Mouse (Mus musculus) urinary bladder, adult 18-20 months (tissue): ENCODE results near the gene Aldh8a1.
A peak's percentile ranks its signal among the peaks of the same experiment; 100 is the strongest.

Experiments
- DNase-seq, 2 experiments: peaks; one replicate each; pipeline ENCODE4 v3.0.0; 2022; ENCODE audit warnings: low spot score in 2 of 2, mixed read lengths in 2 of 2

Aldh8a1 gene

DNA sequence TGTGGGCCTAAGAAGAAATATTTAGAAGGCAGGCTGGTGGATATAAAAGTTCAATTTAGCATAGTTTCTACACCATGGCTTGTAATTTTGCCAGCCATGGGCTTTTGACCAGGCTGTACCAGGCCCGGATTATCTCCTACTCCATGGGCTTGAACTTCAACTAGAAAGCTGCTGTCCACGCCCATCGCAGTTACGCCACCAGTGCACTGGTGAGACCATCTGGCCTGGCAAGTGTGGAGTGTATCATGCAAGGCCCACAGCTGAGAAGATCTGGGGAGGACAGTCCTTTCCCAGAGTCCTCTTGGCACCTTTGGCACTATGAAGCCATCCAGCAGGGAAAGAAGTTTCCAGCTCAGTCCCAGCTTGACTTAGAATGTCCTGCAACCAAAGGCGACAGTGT, 39.1 kb downstream of the Aldh8a1 start:
- DNase-seq: no peak

DNA sequence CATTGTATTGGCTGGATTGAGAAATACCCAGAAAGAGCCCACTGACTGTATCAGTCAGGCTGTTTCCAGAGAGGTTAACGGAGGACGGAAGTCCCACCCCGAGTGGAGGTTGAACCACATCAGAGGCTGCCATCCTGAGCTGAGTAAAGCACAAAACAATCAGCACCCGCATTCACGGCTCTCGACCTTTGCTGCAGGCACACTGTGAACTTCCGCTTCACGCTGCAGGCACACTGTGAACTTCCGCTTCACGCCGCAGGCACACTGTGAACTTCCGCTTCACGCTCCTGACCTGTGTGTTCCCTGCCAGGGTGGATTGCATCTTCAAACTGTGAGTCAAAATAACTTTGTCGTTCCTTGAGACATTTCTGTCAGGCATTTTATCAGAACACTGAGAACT, 42.1 kb downstream of the Aldh8a1 start:
- DNase-seq: no peak

DNA sequence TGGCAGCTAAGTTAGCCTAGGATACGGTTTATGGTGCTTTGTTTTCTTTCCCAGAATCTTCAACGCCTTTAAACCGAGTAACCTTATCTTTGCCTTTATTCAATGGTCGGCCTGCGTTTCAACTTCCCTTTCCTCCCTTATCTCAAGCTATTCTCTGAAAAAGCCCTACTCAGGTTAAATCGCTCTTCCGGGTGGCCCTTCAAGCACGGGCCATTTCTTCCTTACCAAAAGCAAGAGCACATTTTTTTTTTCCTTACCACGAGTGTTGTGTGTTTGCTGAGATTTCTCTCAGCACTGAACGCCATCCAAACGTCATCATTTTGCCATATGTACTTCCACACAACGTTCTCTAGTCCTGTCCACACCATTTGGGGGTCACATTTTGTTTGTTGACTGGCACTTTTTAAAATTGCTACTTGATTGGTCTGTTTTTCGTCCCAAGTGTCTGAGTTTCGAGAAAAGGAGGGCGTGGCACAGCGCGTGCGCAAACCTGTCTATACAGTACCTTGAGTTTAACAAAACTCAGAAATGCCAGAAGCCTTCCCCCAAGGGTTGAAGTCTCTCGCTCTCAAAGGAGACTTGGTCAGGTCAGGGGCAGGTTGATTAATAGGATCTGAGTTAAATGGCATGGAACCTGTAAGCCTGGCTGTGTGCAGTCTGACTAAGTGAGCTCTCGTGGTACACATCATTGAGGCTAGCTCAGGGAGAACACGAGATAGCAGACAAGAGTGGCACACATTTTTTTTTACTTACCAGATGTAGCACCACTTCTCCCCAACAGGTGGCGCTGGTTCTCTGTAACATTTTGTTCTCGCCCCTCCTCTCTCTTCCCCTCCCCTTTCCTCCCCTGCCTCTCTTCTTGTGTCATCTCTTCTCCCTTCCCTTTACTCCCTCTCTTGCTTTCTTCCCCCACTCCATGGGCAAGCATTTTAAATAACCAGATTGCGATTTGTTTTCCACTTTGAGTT, 43.6 kb downstream of the Aldh8a1 start:
- peak in 1 of 2 experiments; percentile 12 for DNase-seq

DNA sequence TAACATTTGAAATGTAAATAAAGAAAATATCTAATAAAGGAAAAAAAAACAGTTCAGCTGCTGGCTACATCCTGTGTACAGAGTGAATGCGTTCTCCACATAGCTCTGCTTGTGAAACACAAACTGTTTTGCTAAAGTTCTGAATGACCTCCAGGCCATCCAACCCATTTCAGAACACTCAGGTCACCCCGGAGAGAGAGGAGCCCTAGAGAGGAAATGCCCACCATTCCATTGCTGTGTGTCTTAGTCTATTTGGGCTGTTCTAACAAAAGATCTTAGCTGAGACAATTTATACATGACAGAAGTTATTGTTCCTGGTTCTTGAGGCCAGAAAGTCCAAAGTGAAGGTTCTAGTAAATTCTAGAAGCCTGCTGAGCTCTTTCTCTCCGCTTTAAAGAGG, 49.4 kb downstream of the Aldh8a1 start:
- no peak for DNase-seq

DNA sequence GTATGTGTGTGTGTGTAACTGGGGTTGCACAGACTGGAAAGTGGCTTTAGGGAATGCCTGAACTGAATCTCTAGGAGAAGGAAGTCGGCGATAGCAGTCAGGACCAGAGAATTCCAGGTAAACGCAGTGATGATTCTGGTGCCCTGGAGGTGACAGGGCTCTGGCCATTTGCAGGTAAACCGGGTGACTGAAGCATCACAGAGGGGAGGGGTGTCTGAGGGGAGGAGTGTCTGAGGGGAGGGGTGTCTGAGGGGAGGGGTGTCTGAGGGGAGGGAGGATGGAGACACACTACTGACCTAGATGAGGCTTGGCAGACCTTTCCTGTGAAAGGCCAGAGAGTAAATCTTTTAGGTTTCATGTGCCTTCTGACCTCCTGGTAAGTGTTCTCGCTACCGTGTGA, 50.9 kb downstream of the Aldh8a1 start:
- no peak for DNase-seq

DNA sequence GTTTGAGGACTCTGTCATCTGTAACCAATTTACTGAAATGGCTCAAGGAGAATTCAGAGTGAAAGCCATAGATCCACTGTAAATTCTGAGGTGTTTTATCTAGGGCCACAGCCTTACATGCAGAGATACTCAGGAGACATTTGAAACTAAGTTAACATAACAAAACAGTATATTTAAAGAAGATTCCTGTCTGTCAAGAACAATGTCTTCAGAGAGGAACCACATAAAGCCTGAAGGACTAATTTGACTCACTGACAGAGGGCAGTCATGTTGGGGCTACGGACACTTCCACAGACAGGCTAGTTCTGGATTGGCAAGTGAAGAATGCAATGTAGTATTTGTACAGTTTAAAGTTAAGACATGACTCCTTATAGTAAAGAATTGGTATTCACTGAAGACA, 62.2 kb downstream of the Aldh8a1 start:
- no peak for DNase-seq

DNA sequence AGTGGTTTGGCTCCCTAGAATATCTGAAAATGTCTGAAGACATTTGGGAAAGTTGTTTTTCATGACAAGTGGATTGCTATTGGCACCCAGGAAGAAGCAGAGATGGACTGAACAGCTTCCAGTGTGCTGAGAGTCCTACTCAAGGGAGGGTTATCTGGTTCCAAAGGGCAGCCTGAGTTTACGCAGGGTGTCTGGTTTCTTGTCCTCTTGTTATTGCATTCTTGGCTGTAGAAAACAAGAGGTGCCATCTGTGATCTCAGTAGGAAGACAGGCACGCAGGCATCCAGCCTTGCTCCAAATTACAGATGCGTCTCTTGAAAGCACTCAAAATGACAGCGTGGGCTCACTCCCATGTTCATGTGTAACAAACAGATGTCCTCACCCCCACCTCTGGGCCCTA, 63.9 kb downstream of the Aldh8a1 start:
- no peak for DNase-seq

DNA sequence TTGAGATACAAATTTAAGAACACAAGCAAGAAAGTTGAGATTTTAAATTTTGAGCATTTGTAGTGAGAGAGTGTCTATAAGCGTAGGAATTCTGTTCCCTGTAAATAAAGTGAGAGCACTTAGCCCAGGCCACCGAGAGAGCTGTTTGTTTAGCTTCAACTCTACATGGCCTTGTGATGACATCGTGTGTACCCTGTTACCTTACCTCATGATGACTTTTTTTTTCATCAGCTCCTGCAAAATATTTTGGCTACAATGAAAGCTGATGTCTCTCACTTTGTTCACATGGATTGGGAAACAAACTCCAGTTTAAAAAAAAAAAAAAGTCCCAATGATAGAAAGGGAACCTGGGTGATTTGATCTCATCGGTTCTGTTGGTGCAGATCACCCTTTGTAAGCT, 64.6 kb downstream of the Aldh8a1 start:
- DNase-seq: no peak

DNA sequence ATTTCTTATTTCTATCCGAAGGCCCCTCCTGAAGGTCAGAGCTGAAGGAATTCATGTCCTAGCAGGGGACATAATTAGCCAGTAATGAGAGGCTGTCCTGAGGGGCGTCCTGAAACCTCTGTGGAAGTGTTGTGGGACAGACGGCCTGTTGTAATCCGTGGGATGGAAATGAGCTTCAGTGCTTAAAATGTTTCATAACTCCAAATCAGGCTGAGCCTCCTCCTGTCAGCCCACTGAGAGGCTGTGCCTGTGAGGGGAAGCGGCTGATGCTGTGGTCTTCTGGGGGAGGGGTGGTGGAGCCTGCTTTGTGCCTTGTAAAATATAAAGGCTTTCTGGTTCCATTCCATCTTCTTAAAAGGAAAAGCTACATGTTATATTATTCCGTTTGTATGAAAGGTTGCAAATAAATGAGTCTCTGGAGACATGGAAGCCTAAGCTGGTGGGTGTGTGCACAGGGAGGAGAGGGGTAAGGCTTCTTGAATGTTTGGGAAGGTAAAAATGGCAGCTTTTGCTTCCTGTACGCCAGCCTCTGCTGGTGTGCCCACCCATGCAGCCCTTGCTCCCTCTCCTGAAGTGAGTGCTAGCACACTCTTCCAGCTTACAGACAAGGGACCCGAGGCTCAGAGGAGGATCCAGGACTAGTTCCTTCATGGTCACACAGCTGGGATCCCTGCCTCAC, 66.7 kb downstream of the Aldh8a1 start:
- DNase-seq: no peak

DNA sequence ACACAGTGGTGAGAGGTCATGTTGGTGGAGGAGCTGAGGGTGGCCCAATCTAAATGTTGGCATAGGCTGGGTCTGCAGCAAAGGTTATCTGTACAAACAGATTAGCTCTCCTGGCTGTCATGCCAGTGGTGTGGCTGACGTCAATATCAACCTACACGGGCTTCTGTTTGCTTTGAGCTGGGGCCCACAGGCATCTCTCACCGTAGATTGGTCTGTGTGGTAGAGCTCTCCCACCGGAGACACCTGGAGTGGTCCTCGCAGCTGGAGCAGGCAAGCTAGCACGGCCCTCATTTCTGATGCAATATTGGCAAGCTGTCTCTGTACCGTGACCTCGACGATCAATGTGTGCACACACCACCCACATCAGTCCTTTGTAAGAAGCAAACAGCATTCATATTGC, 67.3 kb downstream of the Aldh8a1 start:
- DNase-seq: no peak
